Mouse (Mus musculus) MEL (cell line): Measurements from ENCODE around the gene Pvr. TPM values are rescaled to one million over a fixed set of nuclear protein-coding genes. Genes with fewer than 3 reads are reported as not detected.

Source experiments
- DNase-seq: peaks from one replicate; pipeline ENCODE4 v3.0.0; 2011; ENCODE audit warnings: low read depth, low spot score
- H3K27ac ChIP-seq: 2 replicates; pipeline ENCODE4 v1.5.1; 2012; ENCODE audit warnings: low read depth, mild to moderate bottlenecking, control low read depth, low read length, moderate library complexity; ENCODE audit not compliant: control insufficient read depth
- H3K27me3 ChIP-seq, 2 experiments: fragments of 150-350 bp in 1 of 2; sonication (generic) in 1 of 2; 2 replicates each; pipeline ENCODE4 v1.6.1; 2012; ENCODE audit warnings: low read length in 2 of 2, mild to moderate bottlenecking in 2 of 2, improper control_type of control experiment in 1 of 2, moderate library complexity in 1 of 2; ENCODE audit not compliant: insufficient read depth in 2 of 2, control insufficient read depth in 1 of 2
- H3K36me3 ChIP-seq, 2 experiments: 2 replicates each; pipeline ENCODE4 v1.6.1; 2012 to 2014; ENCODE audit warnings: low read length in 2 of 2, improper control_type of control experiment in 1 of 2, inconsistent platforms in 1 of 2, mild to moderate bottlenecking in 1 of 2; ENCODE audit not compliant: insufficient read depth in 2 of 2, control insufficient read depth in 1 of 2
- H3K4me1 ChIP-seq, 2 experiments: fragments of 150-350 bp in 1 of 2; sonication (generic) in 1 of 2; 2 replicates each; pipeline ENCODE4 v1.6.1; 2012; ENCODE audit warnings: low read length in 2 of 2, improper control_type of control experiment in 1 of 2, mild to moderate bottlenecking in 1 of 2; ENCODE audit not compliant: insufficient read depth in 2 of 2, control insufficient read depth in 1 of 2
- H3K4me3 ChIP-seq, 2 experiments: fragments of 150-350 bp in 1 of 2; sonication (generic) in 1 of 2; 2 replicates each; pipeline ENCODE4 v1.5.1; 2012; ENCODE audit warnings: low read depth in 2 of 2, low read length in 2 of 2, mild to moderate bottlenecking in 2 of 2, moderate library complexity in 2 of 2, control low read depth in 1 of 2, improper control_type of control experiment in 1 of 2; ENCODE audit not compliant: control insufficient read depth in 1 of 2, insufficient read depth in 1 of 2
- H3K79me2 ChIP-seq: 2 replicates; pipeline ENCODE4 v1.6.1; 2012; ENCODE audit warnings: mild to moderate bottlenecking, low read length, moderate library complexity; ENCODE audit not compliant: control insufficient read depth, poor library complexity, insufficient read depth
- H3K9ac ChIP-seq: 2 replicates; pipeline ENCODE4 v1.6.1; 2012; ENCODE audit warnings: low read depth, mild to moderate bottlenecking, control low read depth, low read length, moderate library complexity; ENCODE audit not compliant: control insufficient read depth, poor library complexity, severe bottlenecking
- H3K9me3 ChIP-seq: fragments of 150-350 bp; sonication (generic); replicated peaks from 2 replicates; pipeline ENCODE4 v1.6.1; 2012; ENCODE audit warnings: mild to moderate bottlenecking, low read length, improper control_type of control experiment, moderate library complexity; ENCODE audit not compliant: insufficient read depth
- BHLHE40 ChIP-seq: IDR thresholded peaks from 2 replicates; pipeline ENCODE4 v1.6.1; 2012; ENCODE audit warnings: low read depth, mild to moderate bottlenecking, inconsistent platforms, low read length, improper control_type of control experiment, borderline replicate concordance
- CHD1 ChIP-seq: IDR thresholded peaks from 2 replicates; pipeline ENCODE4 v1.6.1; 2012; ENCODE audit warnings: low read depth, mild to moderate bottlenecking, inconsistent platforms, low read length, improper control_type of control experiment
- CTCF ChIP-seq, 3 experiments: IDR thresholded peaks in 2 of 3; conservative IDR thresholded peaks in 1 of 3; 2 replicates each; pipeline ENCODE4 v1.5.1; 2011 to 2012; ENCODE audit warnings: low read length in 3 of 3, low read depth in 2 of 3, mild to moderate bottlenecking in 2 of 3, improper control_type of control experiment in 1 of 3, inconsistent platforms in 1 of 3, mixed read lengths in 1 of 3, moderate library complexity in 1 of 3; ENCODE audit not compliant: control insufficient read depth in 1 of 3, insufficient read depth in 1 of 3, poor library complexity in 1 of 3, severe bottlenecking in 1 of 3
- ELF1 ChIP-seq: IDR thresholded peaks from 2 replicates; pipeline ENCODE4 v1.6.1; 2014; ENCODE audit warnings: low read depth, mild to moderate bottlenecking, inconsistent platforms, low read length, improper control_type of control experiment, moderate library complexity
- ETS1 ChIP-seq: IDR thresholded peaks from 2 replicates; pipeline ENCODE4 v1.6.1; 2012; ENCODE audit warnings: low read depth, mild to moderate bottlenecking, inconsistent platforms, low read length, improper control_type of control experiment, moderate library complexity
- GABPA ChIP-seq: IDR thresholded peaks from 2 replicates; pipeline ENCODE4 v1.6.1; 2012; ENCODE audit warnings: low read depth, mild to moderate bottlenecking, inconsistent platforms, low read length, improper control_type of control experiment, moderate library complexity
- HCFC1 ChIP-seq: IDR thresholded peaks from 2 replicates; pipeline ENCODE4 v1.6.1; 2012; ENCODE audit warnings: low read depth, mild to moderate bottlenecking, inconsistent platforms, low read length, improper control_type of control experiment, moderate library complexity
- JUND ChIP-seq: IDR thresholded peaks from 2 replicates; pipeline ENCODE4 v1.6.1; 2011; ENCODE audit warnings: low read depth, mild to moderate bottlenecking, improper control_type of control experiment, low read length
- MAFK ChIP-seq: IDR thresholded peaks from 2 replicates; pipeline ENCODE4 v1.6.1; 2011; ENCODE audit warnings: low read depth, mild to moderate bottlenecking, low read length, improper control_type of control experiment, borderline replicate concordance
- MAZ ChIP-seq: IDR thresholded peaks from 2 replicates; pipeline ENCODE4 v1.6.1; 2012; ENCODE audit warnings: low read depth, mild to moderate bottlenecking, inconsistent platforms, low read length, improper control_type of control experiment
- MYB ChIP-seq: IDR thresholded peaks from 2 replicates; pipeline ENCODE4 v1.6.1; 2011; ENCODE audit warnings: mild to moderate bottlenecking, low read depth, low read length, improper control_type of control experiment
- MYC ChIP-seq: IDR thresholded peaks from 2 replicates; pipeline ENCODE4 v1.6.1; 2011; ENCODE audit warnings: low read depth, mild to moderate bottlenecking, low read length, improper control_type of control experiment, moderate library complexity
- NELFE ChIP-seq: IDR thresholded peaks from 2 replicates; pipeline ENCODE4 v1.6.1; 2011; ENCODE audit warnings: low read depth, low read length, improper control_type of control experiment
- NRF1 ChIP-seq: IDR thresholded peaks from 2 replicates; pipeline ENCODE4 v1.6.1; 2014; ENCODE audit warnings: low read depth, mild to moderate bottlenecking, inconsistent platforms, low read length, improper control_type of control experiment, moderate library complexity; ENCODE audit not compliant: poor library complexity, insufficient read depth, severe bottlenecking
- RCOR1 ChIP-seq: IDR thresholded peaks from 2 replicates; pipeline ENCODE4 v1.6.1; 2012; ENCODE audit warnings: low read depth, mild to moderate bottlenecking, inconsistent platforms, low read length, improper control_type of control experiment
- TAL1 ChIP-seq: IDR thresholded peaks from 2 replicates; pipeline ENCODE4 v1.6.1; 2012; ENCODE audit warnings: mild to moderate bottlenecking, inconsistent platforms, low read length, moderate library complexity, mixed read lengths
- TCF12 ChIP-seq: IDR thresholded peaks from 2 replicates; pipeline ENCODE4 v1.6.1; 2014; ENCODE audit warnings: low read depth, mild to moderate bottlenecking, inconsistent platforms, low read length, improper control_type of control experiment, moderate library complexity
- UBTF ChIP-seq: IDR thresholded peaks from 2 replicates; pipeline ENCODE4 v1.6.1; 2012; ENCODE audit warnings: low read depth, mild to moderate bottlenecking, inconsistent platforms, low read length, improper control_type of control experiment, moderate library complexity, borderline replicate concordance; ENCODE audit not compliant: insufficient read depth
- USF1 ChIP-seq: IDR thresholded peaks from 2 replicates; pipeline ENCODE4 v1.6.1; 2014; ENCODE audit warnings: low read depth, mild to moderate bottlenecking, inconsistent platforms, low read length, improper control_type of control experiment, moderate library complexity
- USF2 ChIP-seq, 2 experiments: IDR thresholded peaks; 2 replicates each; pipeline ENCODE4 v1.6.1; 2011 to 2012; ENCODE audit warnings: improper control_type of control experiment in 2 of 2, low read length in 2 of 2, borderline replicate concordance in 1 of 2, inconsistent platforms in 1 of 2, low read depth in 1 of 2, mild to moderate bottlenecking in 1 of 2; ENCODE audit not compliant: insufficient read depth in 1 of 2
- ZC3H11A ChIP-seq: IDR thresholded peaks from 2 replicates; pipeline ENCODE4 v1.6.1; 2012; ENCODE audit warnings: low read depth, mild to moderate bottlenecking, inconsistent platforms, low read length, improper control_type of control experiment
- polyA plus RNA-seq, 2 experiments: library from polyadenylated mRNA; stranded (reverse) in 1 of 2; unstranded in 1 of 2; fragments of >175 nt in 1 of 2; fragments of >200 nt in 1 of 2; gene quantifications; 2 replicates each; pipeline versions ENCODE4 v1.2.1 to v1.2.4; 2012; ENCODE audit warnings: low replicate concordance in 2 of 2, low read depth in 1 of 2; ENCODE audit not compliant: insufficient read length in 2 of 2, insufficient read depth in 1 of 2, missing spikeins in 1 of 2
- total RNA-seq: library from RNA; depleted of rRNA; stranded (reverse); fragments of 300-350 nt; gene quantifications from 2 replicates; pipeline ENCODE4 v1.2.3, GENCODE M21; 2012; rRNA removed

Pvr gene
- total and polyA plus RNA-seq, 3 experiments: not detected

DNA sequence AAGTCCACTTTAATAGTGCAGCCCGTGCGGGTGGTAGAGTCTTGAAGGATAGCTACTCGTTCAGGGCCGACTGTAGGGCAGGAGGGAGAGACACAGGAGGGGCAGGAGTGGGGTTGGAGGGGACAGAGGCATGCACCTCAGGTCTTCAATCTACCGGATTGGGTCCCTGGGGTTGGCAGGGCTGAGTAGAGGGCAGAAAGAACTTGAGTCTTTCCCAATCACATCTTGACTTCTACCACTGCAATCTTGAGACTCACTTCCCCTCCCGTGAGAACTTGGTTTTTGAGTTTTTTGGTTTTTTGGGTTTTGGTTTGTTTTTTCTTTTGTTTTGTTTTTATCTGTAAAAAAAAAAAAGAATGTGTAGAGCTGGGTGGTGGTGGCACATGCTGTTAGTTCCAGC, 64.7 kb downstream of the Pvr start:
- Histone ChIP-seq H3K9ac (no peak overlapping the region), H3K27ac (no peak overlapping the region), H3K27me3 (peaks cover 0 to 2% of the 10 kb centered on the region in 2 experiments; a peak in 1 of 4 replicates), H3K36me3 (no peaks in the 10 kb centered on the region), H3K79me2 (no peaks in the 10 kb centered on the region), H3K4me1 (no peaks in the 10 kb centered on the region), H3K9me3 (no peaks in the 10 kb centered on the region), H3K4me3 (no peak overlapping the region)
- TF ChIP-seq MYB (no peak), ELF1 (no peak), UBTF (no peak), USF1 (no peak), MAZ (no peak), JUND (no peak), MYC (no peak)
- DNase-seq: no peak

GRCm38 (mm10) chr7:19855663-19856062, 65.3 kb downstream of the Pvr start:
- no peaks in the 10 kb centered on the region for H3K36me3 ChIP-seq
- peaks cover 0 to 2% of the 10 kb centered on the region in 2 experiments; a peak in 1 of 4 replicates for H3K27me3 ChIP-seq
- no peak overlapping the region for H3K4me3 ChIP-seq
- H3K9me3 ChIP-seq: no peaks in the 10 kb centered on the region
- no peak overlapping the region for H3K27ac ChIP-seq
- H3K4me1 ChIP-seq: no peaks in the 10 kb centered on the region
- TF ChIP-seq NRF1 (no peak), RCOR1 (no peak), ZC3H11A (no peak), USF1 (no peak), ETS1 (no peak), TAL1 (no peak), USF2 (IDR thresholded peaks at IDR 0.05; ENCODE audit: borderline replicate concordance in 1 of 2, insufficient read depth in 1 of 2, low read depth in 1 of 2, low read length in 2 of 2) (no peak), HCFC1 (no peak), CTCF (IDR thresholded peaks at IDR 0.05 in 2 of 3, conservative IDR thresholded peaks at IDR 0.05 in 1 of 3; ENCODE audit: control insufficient read depth in 1 of 3, insufficient read depth in 1 of 3, low read depth in 2 of 3, low read length in 3 of 3, poor library complexity in 1 of 3, severe bottlenecking in 1 of 3) (no peak), JUND (no peak), CHD1 (no peak), MAFK (no peak), TCF12 (no peak), NELFE (no peak), UBTF (no peak), BHLHE40 (no peak), GABPA (no peak)
- H3K9ac ChIP-seq: no peak overlapping the region
- no peak for DNase-seq
- no peaks in the 10 kb centered on the region for H3K79me2 ChIP-seq

Other genes with a start within 250 kb of the Pvr start
- not detected in 2 replicates for gene Apoc2, start 243.2 kb downstream of the Pvr start, total RNA-seq
- not detected for gene Apoc2, start 243.2 kb downstream of the Pvr start, polyA plus RNA-seq
- not detected in 2 replicates for gene Gm44805, start 239.7 kb downstream of the Pvr start, total RNA-seq
- gene Gm44805, start 239.7 kb downstream of the Pvr start, polyA plus RNA-seq: not detected
- gene Apoc4, start 239.7 kb downstream of the Pvr start, total RNA-seq: not detected in 2 replicates
- gene Apoc4, start 239.7 kb downstream of the Pvr start, polyA plus RNA-seq: not detected
- not detected in 2 replicates for gene Apoc1, start 228.5 kb downstream of the Pvr start, total RNA-seq
- under 1 TPM in 1 of 2 experiments, not detected in 1; 0.35 TPM for gene Apoc1, start 228.5 kb downstream of the Pvr start, polyA plus RNA-seq
- 22.6 and 33.3 TPM in 2 replicates for gene Apoe, start 222.0 kb downstream of the Pvr start, total RNA-seq
- 10 to 100 TPM in 1 of 2 experiments, not detected in 1; 61.4 TPM for gene Apoe, start 222.0 kb downstream of the Pvr start, polyA plus RNA-seq
- gene Tomm40, start 205.7 kb downstream of the Pvr start, total RNA-seq: 288 and 294 TPM in 2 replicates
- gene Tomm40, start 205.7 kb downstream of the Pvr start, polyA plus RNA-seq: 100 to 1,000 TPM in 1 of 2 experiments, not detected in 1; 403 TPM
- gene Nectin2, start 170.7 kb downstream of the Pvr start, total RNA-seq: 6.9 TPM in 2 replicates
- 10 to 100 TPM in 1 of 2 experiments, not detected in 1; 25.6 TPM for gene Nectin2, start 170.7 kb downstream of the Pvr start, polyA plus RNA-seq
- 2.6 and 3.2 TPM in 2 replicates for gene Bcam, start 150.1 kb downstream of the Pvr start, total RNA-seq
- gene Bcam, start 150.1 kb downstream of the Pvr start, polyA plus RNA-seq: 1 to 10 TPM in 1 of 2 experiments, not detected in 1; 8.1 TPM
- not detected in 2 replicates for gene Cblc, start 124.4 kb downstream of the Pvr start, total RNA-seq
- not detected for gene Cblc, start 124.4 kb downstream of the Pvr start, polyA plus RNA-seq
- gene Bcl3, start 98.4 kb downstream of the Pvr start, total RNA-seq: 1.7 and 2.7 TPM in 2 replicates
- 1 to 10 TPM in 1 of 2 experiments, not detected in 1; 6.7 TPM for gene Bcl3, start 98.4 kb downstream of the Pvr start, polyA plus RNA-seq
- gene Gm19345, start 69.2 kb downstream of the Pvr start, total RNA-seq: not detected in 2 replicates
- gene Gm19345, start 69.2 kb downstream of the Pvr start, polyA plus RNA-seq: not detected
- 0.12 TPM in 1 of 2 replicates, not detected in the other for gene Ceacam16, start 59.9 kb downstream of the Pvr start, total RNA-seq
- gene Ceacam16, start 59.9 kb downstream of the Pvr start, polyA plus RNA-seq: under 1 TPM in 1 of 2 experiments, not detected in 1; 0.18 TPM
- gene Ceacam19, start 33.2 kb downstream of the Pvr start, total RNA-seq: 0.04 TPM in 1 of 2 replicates, not detected in the other
- under 1 TPM in 1 of 2 experiments, not detected in 1; 0.03 TPM for gene Ceacam19, start 33.2 kb downstream of the Pvr start, polyA plus RNA-seq
- gene Igsf23, start 29.6 kb upstream of the Pvr start, total RNA-seq: 0.08 TPM in 1 of 2 replicates, not detected in the other
- gene Igsf23, start 29.6 kb upstream of the Pvr start, polyA plus RNA-seq: under 1 TPM in 1 of 2 experiments, not detected in 1; 0.35 TPM
- not detected in 2 replicates for gene Ceacam20, start 44.3 kb upstream of the Pvr start, total RNA-seq
- not detected for gene Ceacam20, start 44.3 kb upstream of the Pvr start, polyA plus RNA-seq
- gene Nlrp9b, start 70.3 kb upstream of the Pvr start, total RNA-seq: not detected in 2 replicates
- gene Nlrp9b, start 70.3 kb upstream of the Pvr start, polyA plus RNA-seq: not detected
- gene Vmn1r91, start 178.5 kb upstream of the Pvr start, total RNA-seq: not detected in 2 replicates
- gene Vmn1r91, start 178.5 kb upstream of the Pvr start, polyA plus RNA-seq: not detected
- not detected in 2 replicates for gene Gm16442, start 201.4 kb upstream of the Pvr start, total RNA-seq
- gene Gm16442, start 201.4 kb upstream of the Pvr start, polyA plus RNA-seq: not detected
- gene Vmn1r93, start 217.9 kb upstream of the Pvr start, total RNA-seq: not detected in 2 replicates
- not detected for gene Vmn1r93, start 217.9 kb upstream of the Pvr start, polyA plus RNA-seq
- not detected in 2 replicates for gene Vmn1r94, start 247.2 kb upstream of the Pvr start, total RNA-seq
- gene Vmn1r94, start 247.2 kb upstream of the Pvr start, polyA plus RNA-seq: not detected